Mouse (Mus musculus) E14TG2a.4 (cell line): ENCODE results near the gene Kat2b.
"Not testable (repeated sequence)": the region's sequence is repeated elsewhere in the genome, so short reads cannot be mapped to it uniquely, and the experiment has no call there.

Source experiments
- CTCF ChIP-seq: conservative IDR thresholded peaks from 2 replicates; pipeline ENCODE4 v1.5.1; 2014; ENCODE audit warnings: low read length
- NANOG ChIP-seq: IDR thresholded peaks from 2 replicates; pipeline ENCODE4 v1.6.1; 2014; ENCODE audit warnings: borderline replicate concordance, low read length, mixed read lengths
- POU5F1 ChIP-seq: IDR thresholded peaks from 2 replicates; pipeline ENCODE4 v1.6.1; 2014; ENCODE audit warnings: low read length, borderline replicate concordance

DNA sequence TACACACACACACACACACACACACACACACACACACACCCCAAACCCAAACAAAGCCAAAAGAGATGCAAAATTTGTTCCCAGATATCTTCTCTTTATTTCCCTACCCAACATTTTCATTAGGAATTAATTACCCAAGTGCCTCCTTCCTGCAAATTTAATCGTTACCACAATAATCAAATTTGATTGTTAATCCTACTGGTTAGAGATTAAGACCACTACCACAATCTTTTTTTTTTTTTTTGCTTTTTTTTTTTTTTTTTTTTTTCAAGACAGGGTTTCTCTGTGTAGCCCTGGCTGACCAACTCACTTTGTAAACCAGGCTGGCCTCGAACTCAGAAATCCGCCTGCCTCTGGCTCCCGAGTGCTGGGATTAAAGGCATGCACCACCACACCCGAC lies 4.3 kb downstream of the Kat2b start:
- TF ChIP-seq CTCF, POU5F1, NANOG: not testable (repeated sequence)
